Mouse (Mus musculus) testis, adult 2 months (tissue): ENCODE measurements around the gene Mei1.

Experiments used
- CTCF ChIP-seq: fragments of 200-500 bp; IDR thresholded peaks from 2 replicates; pipeline ENCODE4 v1.5.1; 2012; ENCODE audit warnings: low read depth, mild to moderate bottlenecking, inconsistent platforms, low read length, moderate library complexity; ENCODE audit not compliant: control insufficient read depth, insufficient read depth, insufficient replicate concordance
- POLR2A ChIP-seq: fragments of 200-500 bp; IDR thresholded peaks from 2 replicates; pipeline ENCODE4 v1.6.1; 2012; ENCODE audit warnings: low read depth, mild to moderate bottlenecking, inconsistent platforms, low read length, moderate library complexity; ENCODE audit not compliant: control insufficient read depth

DNA sequence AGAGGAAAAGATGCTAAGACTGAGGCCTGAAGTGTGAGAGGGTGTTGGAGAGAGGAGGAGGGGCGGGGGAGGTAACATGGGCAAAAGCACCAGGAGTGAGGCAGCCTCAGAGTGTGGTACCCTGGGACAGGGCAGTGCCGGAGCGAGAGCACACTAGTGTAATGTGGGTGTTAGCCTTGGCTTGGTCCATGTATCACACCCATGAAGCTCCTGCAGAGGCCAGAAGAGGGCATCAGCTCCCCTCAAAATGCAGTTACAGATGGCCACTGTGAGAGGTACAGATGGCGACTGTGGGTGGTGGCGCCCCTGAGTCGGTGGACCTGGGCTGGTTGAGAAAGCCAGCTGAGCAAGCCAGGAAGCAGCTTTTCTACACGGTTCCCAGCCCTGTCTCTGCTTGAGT is 11.4 kb downstream of the Mei1 start:
- peak; percentile 30; the same call in 1 of the 2 replicates for TF ChIP-seq CTCF
- TF ChIP-seq POLR2A: no peak
